Mouse (Mus musculus) brown adipose tissue, adult 24 weeks (tissue): ENCODE data around the gene Rreb1. TPM values are rescaled to one million over a fixed set of nuclear protein-coding genes. Genes with fewer than 3 reads are reported as not detected.

Source experiments
- H3K27ac ChIP-seq: fragments of 200-500 bp; replicated peaks from 2 replicates; pipeline ENCODE4 v1.5.1; 2012; ENCODE audit warnings: low read depth, mild to moderate bottlenecking, low read length
- H3K4me1 ChIP-seq: fragments of 200-500 bp; 2 replicates; pipeline ENCODE4 v1.6.1; 2012; ENCODE audit warnings: low read length, mixed read lengths; ENCODE audit not compliant: control insufficient read depth, insufficient read depth, insufficient read length
- H3K4me3 ChIP-seq: fragments of 200-500 bp; 2 replicates; pipeline ENCODE4 v1.5.1; 2012; ENCODE audit warnings: low read depth, mild to moderate bottlenecking, low read length, moderate library complexity; ENCODE audit not compliant: insufficient read depth
- polyA plus RNA-seq: library from polyadenylated mRNA; stranded (reverse); fragments of >200 nt; gene quantifications from 2 replicates; pipeline ENCODE4 v1.2.4, GENCODE M21; 2012; ENCODE audit not compliant: missing spikeins, insufficient read depth, insufficient read length

Rreb1 gene
- polyA plus RNA-seq, 1 experiment: 43.1 TPM

DNA sequence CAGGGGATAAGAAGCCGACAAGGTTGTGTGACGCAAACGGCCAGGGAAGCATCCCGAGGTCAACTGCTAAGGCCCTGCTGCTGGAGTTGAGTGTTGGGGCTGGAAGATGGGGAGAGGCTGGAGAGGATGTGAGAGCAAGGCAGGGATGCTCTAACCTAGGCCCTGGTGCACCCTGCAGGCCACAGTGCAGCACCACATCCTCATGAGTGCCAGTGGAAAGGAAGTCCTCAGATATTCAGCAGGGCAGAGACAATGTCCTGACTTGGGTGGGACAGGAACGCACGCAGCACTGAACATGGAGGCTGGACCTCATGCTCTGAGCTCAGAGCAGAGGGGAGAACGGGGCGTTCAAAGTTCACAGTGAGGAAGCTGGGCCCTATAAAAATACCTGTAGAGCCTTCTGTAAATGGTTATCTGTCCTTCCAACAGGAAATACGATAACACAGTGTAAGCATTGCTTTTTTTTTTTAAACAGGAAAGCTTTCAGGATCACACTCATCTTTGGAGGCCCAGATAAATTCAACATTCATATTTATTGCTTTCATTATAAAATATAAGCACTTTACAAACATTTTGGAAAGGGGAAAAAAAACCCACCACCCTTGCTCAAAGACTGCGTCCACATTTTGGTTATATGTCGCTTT is 192.8 kb downstream of the Rreb1 start:
- H3K4me3 ChIP-seq: no peak overlapping the region
- H3K27ac ChIP-seq: no peak overlapping the region
- no peaks in the 10 kb centered on the region for H3K4me1 ChIP-seq

DNA sequence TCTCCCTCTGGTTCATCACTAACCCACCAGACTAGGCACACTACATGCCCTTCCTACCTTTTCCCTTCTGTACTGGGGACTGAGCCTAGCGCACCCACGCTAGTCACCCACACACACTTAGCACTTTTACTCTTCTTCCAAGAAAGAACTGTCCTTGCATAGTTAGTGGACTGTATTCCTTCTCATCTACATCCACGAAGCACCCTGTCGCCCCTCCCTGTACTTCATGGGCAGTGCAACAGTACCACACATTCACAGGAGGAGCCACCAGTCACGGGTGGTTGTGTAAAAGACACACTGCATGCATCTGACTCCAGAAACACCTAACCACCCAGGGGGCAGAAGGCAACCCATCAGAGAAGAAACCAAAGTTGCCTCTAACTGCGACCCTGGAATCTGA is 195.8 kb downstream of the Rreb1 start:
- Histone ChIP-seq H3K27ac (no peak overlapping the region), H3K4me1 (no peaks in the 10 kb centered on the region), H3K4me3 (no peak overlapping the region)

DNA sequence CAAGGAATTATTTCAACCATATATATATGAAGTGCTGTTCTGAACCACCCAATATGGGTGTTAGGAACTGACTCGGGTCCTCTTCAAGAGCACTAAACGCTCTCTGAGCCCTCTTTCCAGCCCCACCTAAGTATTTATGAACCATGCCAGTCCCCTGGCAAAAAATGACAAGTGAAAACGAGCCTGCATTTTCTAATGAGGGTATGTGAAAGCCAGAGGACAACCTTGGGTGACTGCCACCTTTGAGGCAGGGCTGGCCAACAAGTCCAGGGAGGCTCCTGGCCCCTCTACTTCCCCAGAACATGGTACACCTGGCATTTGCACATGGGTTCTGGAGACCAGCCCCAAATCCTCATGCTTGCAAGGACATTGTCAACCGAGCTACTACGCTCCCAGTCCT is 196.5 kb downstream of the Rreb1 start:
- Histone ChIP-seq H3K4me3 (no peak overlapping the region), H3K27ac (no peak overlapping the region), H3K4me1 (no peaks in the 10 kb centered on the region)

DNA sequence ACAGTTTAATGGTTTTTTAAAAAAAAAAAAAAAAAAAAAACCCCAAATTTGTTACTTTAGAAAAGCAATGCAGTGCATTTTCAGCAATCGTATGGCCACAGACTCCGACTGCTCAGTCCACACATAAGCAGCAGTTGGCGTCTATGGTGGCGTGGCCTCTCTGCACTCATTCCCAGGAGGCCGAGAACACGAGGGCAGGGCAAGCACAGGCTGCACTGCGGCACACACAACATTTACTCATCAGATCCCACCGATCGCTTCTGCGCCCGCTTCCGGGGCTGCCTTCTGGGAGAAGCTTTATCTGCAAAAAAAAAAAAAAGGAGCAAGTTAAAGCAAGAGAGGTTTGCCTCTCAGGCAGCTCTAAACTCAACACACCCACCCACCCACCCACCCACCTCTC is 201.3 kb downstream of the Rreb1 start:
- no peaks in the 10 kb centered on the region for H3K4me1 ChIP-seq
- H3K4me3 ChIP-seq: no peak overlapping the region
- H3K27ac ChIP-seq: no peak overlapping the region

DNA sequence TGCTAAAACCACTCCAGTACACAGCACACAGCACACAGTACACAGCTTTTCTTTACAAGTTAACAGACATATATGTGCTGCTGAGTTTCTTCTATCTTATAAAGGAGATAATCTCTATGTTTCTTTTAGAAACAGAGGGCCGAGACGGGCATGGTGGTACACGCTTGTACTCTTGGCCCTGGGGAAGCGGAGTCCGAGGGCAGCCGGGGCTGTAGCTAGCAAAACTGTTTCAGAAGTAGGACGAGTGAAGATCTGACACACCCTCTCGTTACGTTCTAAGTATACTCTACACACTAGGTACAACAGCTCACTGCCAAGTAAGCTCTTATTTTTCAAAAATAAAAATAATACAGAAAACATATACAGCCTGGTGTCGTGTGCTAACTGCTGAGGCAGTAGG is 202.1 kb downstream of the Rreb1 start:
- no peak overlapping the region for H3K27ac ChIP-seq
- H3K4me3 ChIP-seq: no peak overlapping the region
- no peaks in the 10 kb centered on the region for H3K4me1 ChIP-seq

DNA sequence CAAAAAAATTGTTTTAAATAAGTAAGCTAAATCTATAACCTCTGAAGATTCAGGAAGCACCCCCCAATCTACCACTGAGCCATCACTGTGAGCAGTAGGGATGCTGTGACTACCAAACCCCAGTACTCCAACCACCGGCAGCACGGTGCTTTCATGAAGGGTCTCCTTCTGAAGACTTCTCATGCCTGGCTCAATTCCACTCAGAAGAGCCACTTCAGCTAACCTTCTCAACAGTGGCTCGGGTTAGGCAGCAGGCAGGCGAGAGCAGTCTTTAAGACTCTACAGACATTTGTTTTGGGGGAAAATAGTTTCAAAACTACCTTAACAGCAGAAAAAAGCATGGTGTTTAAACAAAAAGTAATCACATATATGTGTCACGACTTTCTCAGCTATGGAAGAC is 202.9 kb downstream of the Rreb1 start:
- H3K4me1 ChIP-seq: no peaks in the 10 kb centered on the region
- H3K4me3 ChIP-seq: no peak overlapping the region

DNA sequence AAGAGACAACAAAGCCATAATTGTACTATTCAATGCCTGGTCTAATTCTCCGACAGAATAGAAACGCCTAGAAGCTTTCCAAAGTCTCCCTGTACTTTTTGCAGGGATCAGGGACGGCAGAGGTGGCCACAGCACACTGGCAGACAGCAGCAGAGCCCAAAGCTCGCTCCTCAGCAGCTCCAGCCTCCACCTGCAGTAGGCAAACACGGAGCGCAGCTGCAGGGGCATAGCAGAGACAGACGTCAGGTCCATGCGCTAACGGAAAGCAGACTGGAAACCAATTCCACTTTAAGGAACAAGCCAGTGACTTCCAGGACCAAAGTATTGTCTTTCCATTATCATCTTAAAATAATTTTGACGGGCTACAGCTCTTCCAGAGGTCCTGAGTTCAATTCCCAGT is 208.0 kb downstream of the Rreb1 start:
- Histone ChIP-seq H3K27ac (no peak overlapping the region), H3K4me1 (no peaks in the 10 kb centered on the region), H3K4me3 (no peak overlapping the region)

More for the DNA sequence above, 202.9 kb downstream of the Rreb1 start:
- no peak overlapping the region for H3K27ac ChIP-seq

DNA sequence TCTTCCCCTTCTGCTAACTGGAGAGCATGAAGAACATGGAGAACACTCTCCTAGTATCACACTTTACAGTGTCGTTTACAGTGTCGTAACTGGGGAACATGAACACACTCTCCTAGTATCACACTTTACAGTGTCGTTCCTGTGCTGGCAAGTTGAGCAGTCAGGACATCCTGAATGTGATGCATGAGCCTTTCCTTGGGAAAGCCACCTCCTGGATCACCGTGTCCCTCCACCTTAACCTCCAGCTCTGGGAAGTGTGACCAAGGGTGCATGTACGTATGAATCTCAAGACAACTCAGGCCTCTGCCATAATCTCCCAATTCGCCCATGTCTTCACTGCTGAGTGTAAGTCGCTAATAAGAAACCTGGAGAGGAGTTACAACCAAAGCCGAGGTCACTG is 211.5 kb downstream of the Rreb1 start:
- no peak overlapping the region for H3K4me3 ChIP-seq
- H3K27ac ChIP-seq: no peak overlapping the region
- H3K4me1 ChIP-seq: peaks cover 3% of the 10 kb centered on the region; the same call in 1 of the 2 replicates

DNA sequence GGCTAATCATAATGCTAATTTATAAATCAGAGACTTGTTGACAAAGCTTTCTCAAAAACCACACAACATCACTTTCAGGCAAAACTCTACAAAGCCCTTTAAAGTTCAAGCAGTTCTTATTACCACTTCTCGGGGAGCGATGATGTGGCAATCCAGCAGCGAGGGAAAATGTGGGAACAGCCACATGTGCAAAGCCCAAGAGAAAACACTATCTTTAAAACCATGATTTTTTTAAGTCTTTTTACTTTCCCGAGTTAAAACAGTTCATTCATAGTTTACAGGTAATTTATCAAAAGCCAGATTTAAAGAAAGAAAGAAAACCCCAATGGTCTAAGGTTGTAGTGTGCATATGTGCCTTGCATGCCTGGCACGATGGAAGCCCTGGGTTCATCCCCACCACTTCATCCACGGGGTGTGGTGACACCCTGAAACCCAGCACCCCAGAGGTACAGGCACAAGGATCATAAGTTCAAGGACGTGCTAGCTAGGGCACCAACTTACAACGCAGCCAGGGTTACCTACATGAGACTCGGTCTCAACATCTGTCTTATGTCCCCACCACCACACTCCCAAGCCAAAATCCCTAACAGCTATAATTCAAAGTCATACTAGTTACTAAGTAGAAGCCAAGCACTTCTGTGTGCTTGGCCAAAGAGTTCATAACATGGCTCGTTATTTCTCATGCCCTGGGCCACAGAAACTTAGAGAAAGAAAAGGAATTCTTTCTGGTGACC is 214.6 kb downstream of the Rreb1 start:
- peak overlapping the region; percentile 73 for H3K4me3 ChIP-seq
- no peak overlapping the region for H3K27ac ChIP-seq
- H3K4me1 ChIP-seq: peaks cover 3% of the 10 kb centered on the region; the same call in 1 of the 2 replicates

DNA sequence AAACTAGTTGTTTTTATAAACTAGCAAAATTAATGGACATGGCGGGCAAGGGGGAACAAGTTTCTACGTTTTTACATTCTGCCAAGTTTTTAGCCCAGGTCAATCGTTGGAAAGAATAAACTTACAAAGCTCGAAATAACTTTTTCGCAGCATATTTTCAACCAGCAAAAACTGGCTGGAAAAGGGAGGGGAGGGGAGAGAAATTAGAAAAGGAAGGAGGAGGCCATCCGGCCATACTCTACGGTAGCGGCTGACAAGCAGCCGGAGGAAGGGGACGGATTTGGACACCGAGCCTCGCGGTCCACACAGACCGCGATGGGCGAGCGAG is 215.1 kb downstream of the Rreb1 start:
- Histone ChIP-seq H3K27ac (peak overlapping the region; percentile 43; the same call in 1 of the 2 replicates), H3K4me1 (peaks cover 3% of the 10 kb centered on the region; the same call in 1 of the 2 replicates), H3K4me3 (peak overlapping the region; percentile 73)

DNA sequence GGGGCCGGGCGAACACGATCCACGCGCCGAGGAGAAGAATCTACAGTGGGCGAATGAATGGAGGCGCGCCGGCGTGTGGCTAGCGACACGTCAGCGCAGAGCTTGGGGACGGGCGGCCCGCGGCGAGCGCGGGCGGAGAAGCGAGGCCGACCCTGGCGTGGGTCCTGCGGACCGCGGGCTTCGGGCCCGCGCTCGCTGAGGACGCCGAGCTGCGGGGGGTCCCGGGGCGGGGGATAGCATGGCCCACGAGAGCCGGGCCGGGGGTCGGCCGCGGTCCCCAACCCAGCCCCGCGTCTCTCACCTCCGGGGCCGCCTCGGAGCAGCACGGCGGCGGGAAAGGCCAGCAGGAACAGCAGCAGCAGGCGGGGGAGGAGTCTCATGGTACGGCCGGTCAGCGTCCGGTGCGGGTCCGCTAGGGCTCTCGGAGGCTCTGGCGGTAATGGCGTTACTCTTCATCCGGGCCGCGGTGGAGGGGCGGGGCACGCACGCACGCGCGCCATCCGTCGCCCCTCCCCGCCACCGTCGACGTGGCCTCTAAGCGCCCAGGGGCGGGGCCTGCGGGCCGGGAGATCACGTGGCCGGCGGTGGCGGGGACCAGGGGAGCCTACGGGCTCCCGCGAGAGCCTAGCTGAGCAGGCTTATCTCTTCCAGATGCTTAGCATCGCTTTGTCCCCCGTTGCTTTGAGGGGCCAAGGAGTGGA is 215.7 kb downstream of the Rreb1 start, which contains the start of gene Ssr1:
Gene Ssr1 (minus strand): TSS at position 514 of the 701 bp plus-strand sequence.
- peak within 1 kb of the TSS; percentile 43 for H3K27ac ChIP-seq
- H3K4me3 ChIP-seq: peak within 1 kb of the TSS; percentile 73
- H3K4me1 ChIP-seq: peaks cover 3% of the 10 kb centered on the region; the same call in 1 of the 2 replicates

DNA sequence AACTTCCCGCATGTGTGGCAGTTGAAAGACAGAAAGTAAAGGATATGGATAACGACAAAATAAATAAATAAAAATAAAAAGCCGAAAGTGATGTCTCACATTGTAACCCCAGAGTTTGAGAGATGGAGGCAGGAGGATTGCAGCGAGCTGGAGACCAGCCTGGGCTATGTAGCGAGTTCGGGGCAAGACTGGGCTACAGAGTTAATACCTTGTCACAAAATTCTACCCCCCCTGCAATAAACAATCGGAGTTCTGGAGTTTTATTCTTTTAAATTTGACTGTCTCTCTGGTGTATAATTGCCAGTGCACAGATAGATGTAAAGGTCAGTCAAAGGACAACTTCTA is 216.2 kb downstream of the Rreb1 start:
- Histone ChIP-seq H3K4me1 (peaks cover 3% of the 10 kb centered on the region; the same call in 1 of the 2 replicates), H3K4me3 (peak overlapping the region; percentile 53), H3K27ac (no peak overlapping the region)

DNA sequence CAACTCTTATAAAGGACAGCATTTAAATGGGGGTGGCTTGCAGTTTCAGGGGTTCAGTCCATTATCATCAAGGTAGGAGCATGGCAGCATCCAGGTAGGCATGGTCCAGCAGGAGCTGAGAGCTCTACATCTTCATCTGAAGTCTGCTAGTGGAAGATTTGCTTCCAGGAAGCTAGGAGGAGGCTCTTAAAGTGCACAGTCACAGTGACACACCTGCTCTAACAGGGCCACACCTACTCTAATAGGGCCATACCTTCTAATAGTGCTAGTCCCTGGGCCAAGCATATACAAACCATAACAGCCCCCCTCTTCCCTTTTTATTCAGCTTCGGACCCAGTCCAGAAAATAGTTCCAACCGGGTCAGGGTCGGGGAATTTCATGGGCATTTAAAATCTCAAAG is 221.5 kb downstream of the Rreb1 start:
- Histone ChIP-seq H3K4me3 (no peak overlapping the region), H3K4me1 (no peaks in the 10 kb centered on the region), H3K27ac (no peak overlapping the region)
